Mouse (Mus musculus) stomach, postnatal 0 days (tissue): ENCODE measurements at regions not wholly inside any gene's neighbourhood (a gene's known extent, or its start where the extent isn't known, plus 50 kb on each side); places are given as distances from the start of the nearest gene placed in this dataset.

Experiments used
- CTCF ChIP-seq: IDR thresholded peaks from 2 replicates; pipeline ENCODE4 v1.5.1; 2016; ENCODE audit warnings: antibody characterized with exemption, low read depth, mild to moderate bottlenecking, moderate library complexity
- EP300 ChIP-seq: optimal IDR thresholded peaks from 2 replicates; pipeline ENCODE3; 2016; ENCODE audit warnings: antibody characterized with exemption

DNA sequence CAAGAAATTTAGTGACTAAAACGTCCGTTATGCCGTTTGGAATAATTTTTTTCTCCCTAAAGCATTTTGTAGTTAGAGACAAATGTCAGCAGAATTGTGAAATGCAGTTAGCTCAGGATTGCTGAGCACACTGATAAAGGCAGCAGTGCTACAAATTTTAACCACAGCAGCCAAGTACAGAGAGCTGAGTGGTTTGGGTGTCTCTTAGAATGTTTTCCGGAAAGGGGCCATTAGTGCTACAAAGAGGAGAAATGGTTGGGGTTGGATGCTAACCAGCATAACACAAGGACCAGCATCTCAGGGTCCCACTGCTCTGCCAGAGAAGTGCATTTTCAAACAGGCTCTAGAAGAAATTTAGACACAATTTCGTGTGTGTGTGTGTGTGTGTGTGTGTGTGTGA, 91.2 kb upstream of the Zic1 start:
- no peak for TF ChIP-seq EP300
- TF ChIP-seq CTCF: no peak
